Mouse (Mus musculus) gastrocnemius, adult 18-20 months (tissue): ENCODE measurements around the gene Ccnb2. TPM values are rescaled to one million over a fixed set of nuclear protein-coding genes. Genes with fewer than 3 reads are reported as not detected.
"Not testable (repeated sequence)": the region's sequence is repeated elsewhere in the genome, so short reads cannot be mapped to it uniquely, and the experiment has no call there.

Source experiments
- DNase-seq: peaks from one replicate; pipeline ENCODE4 v3.0.0; 2021; ENCODE audit warnings: low spot score
- long read RNA-seq, 2 experiments: library from polyadenylated mRNA; stranded (forward); transcript quantifications; one replicate each; pipeline ENCODE4 v2.0.0; 2021
- total RNA-seq, 2 experiments: library from RNA; stranded (reverse); gene quantifications; 2 replicates each; pipeline ENCODE4 v1.2.3; 2021

Gene Ccnb2
- total RNA-seq: under 1 TPM in 1 of 2 experiments, not detected in 1; 0.14 TPM
- long read RNA-seq, experiment 1: 0 reads
- long read RNA-seq, experiment 2: 0 reads

- peak; percentile 83 for DNase-seq
These were observed at the start of gene Ccnb2 for GRCm38 (mm10) chr9:70421257-70422056. Ccnb2 (minus strand) TSS chr9:70421547.

GRCm38 (mm10) chr9:70463091-70463490 lies 41.7 kb upstream of the Ccnb2 start:
- DNase-seq: not testable (repeated sequence)

- no peak for DNase-seq
These were observed 31.0 kb upstream of the Ccnb2 start for GRCm38 (mm10) chr9:70452371-70452770.

- DNase-seq: no peak
These were observed 27.7 kb upstream of the Ccnb2 start for GRCm38 (mm10) chr9:70449072-70449471.

- DNase-seq: no peak
These were observed 18.6 kb upstream of the Ccnb2 start for GRCm38 (mm10) chr9:70439959-70440358.

GRCm38 (mm10) chr9:70422661-70423060 lies 1.3 kb upstream of the Ccnb2 start:
- DNase-seq: no peak

GRCm38 (mm10) chr9:70416412-70416811 lies 4.9 kb downstream of the Ccnb2 start:
- DNase-seq: no peak

GRCm38 (mm10) chr9:70413038-70413437 lies 8.3 kb downstream of the Ccnb2 start:
- no peak for DNase-seq

GRCm38 (mm10) chr9:70410668-70411067 lies 10.7 kb downstream of the Ccnb2 start:
- DNase-seq: no peak

GRCm38 (mm10) chr9:70409743-70410142 lies 11.6 kb downstream of the Ccnb2 start:
- DNase-seq: no peak

GRCm38 (mm10) chr9:70408791-70409190 lies 12.6 kb downstream of the Ccnb2 start:
- peak; percentile 23 for DNase-seq

- DNase-seq: peak; percentile 25
These were observed 14.8 kb downstream of the Ccnb2 start for GRCm38 (mm10) chr9:70406596-70406995.

GRCm38 (mm10) chr9:70401937-70402539 lies 19.3 kb downstream of the Ccnb2 start:
- no peak for DNase-seq

GRCm38 (mm10) chr9:70396083-70396482 lies 25.3 kb downstream of the Ccnb2 start:
- no peak for DNase-seq

GRCm38 (mm10) chr9:70395617-70396016 lies 25.7 kb downstream of the Ccnb2 start:
- no peak for DNase-seq

GRCm38 (mm10) chr9:70392563-70392907 lies 28.8 kb downstream of the Ccnb2 start:
- peak; percentile 36 for DNase-seq

GRCm38 (mm10) chr9:70391660-70392562 lies 29.4 kb downstream of the Ccnb2 start:
- DNase-seq: no peak

- DNase-seq: no peak
These were observed 30.3 kb downstream of the Ccnb2 start for GRCm38 (mm10) chr9:70391042-70391441.

GRCm38 (mm10) chr9:70389548-70389947 lies 31.8 kb downstream of the Ccnb2 start:
- DNase-seq: peak; percentile 6

- peak; percentile 19 for DNase-seq
These were observed 33.8 kb downstream of the Ccnb2 start for GRCm38 (mm10) chr9:70387410-70388119.
